Mouse (Mus musculus): ENCODE data around the gene Ccdc187.

Gene Ccdc187

DNA sequence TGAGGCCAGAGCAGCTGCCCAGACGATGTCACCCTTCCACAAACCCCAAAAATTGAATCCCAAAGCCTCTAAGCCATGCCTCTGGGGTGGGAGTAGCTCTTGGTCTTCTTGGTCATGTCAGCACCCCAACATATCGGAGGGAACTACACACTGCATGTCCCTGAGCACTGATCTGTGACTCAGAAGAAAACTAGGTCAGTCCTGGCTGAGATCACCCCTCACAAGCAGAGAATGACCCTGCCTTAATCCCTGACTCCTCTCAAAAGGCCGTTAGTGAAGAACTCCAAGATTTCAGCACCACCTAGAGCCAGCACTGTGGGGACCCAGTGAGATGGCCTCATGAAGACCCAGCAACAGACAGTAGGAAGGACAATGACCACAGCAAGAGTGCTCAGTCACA is 26.1 kb downstream of the Ccdc187 start:
- TF ChIP-seq GATA4 (IDR thresholded peaks at IDR 0.05; ENCODE audit: insufficient replicate concordance, low read length), result no peak

DNA sequence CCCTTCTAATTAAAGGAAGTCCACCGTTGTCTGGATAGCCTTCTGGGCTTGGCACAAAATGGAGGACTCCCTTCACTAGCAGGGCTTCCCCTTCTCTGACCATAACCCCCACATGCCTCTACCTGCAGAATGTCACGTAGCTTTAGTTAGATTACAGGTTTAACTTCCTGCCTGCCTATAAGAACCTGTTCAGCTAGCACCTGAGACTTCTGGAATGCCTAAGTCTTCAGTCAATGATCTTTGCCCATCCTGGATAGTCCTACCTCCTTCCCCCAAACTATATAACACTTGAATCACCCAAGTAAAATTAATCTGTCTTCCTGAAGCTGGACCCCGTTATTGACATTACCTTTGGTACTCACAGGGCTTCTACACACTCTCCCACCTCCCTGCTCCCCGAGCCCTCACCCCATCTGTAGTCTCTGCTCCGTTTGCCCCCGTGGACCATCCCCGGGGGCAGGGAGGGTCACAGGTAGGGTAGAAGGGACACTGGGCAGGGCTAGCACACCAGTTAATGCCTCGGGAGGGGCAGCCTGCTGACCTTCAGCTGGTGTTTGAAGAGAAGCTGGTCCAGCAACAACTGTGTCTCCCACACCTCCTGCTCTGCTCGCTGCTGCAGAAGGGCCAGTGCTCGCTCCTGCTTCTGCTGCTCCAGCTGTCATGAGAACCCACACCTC is 28.2 kb downstream of the Ccdc187 start:
- TF ChIP-seq GATA4 (IDR thresholded peaks at IDR 0.05; ENCODE audit: insufficient replicate concordance, low read length), result no peak

DNA sequence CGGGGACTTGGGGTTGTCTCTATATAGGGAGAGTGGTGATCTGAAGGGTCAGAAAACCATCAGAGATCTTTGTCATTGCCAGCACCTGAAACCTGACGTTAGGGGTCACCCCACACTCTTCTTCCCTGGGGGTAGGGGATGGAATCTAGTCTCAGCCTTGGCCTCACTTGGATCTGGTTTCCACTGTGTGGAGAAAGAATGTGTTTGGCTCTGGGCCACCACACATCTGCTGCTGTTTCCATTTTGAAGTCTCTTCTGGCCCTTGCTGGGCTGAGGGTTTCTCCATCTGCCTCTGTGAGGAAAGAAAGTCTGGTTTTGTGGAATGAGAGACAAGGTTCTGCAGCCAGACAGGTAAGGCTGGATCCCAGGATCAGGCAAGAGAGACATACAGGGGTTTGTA is 29.3 kb downstream of the Ccdc187 start:
- TF ChIP-seq GATA4 (IDR thresholded peaks at IDR 0.05; ENCODE audit: insufficient replicate concordance, low read length), result no peak

DNA sequence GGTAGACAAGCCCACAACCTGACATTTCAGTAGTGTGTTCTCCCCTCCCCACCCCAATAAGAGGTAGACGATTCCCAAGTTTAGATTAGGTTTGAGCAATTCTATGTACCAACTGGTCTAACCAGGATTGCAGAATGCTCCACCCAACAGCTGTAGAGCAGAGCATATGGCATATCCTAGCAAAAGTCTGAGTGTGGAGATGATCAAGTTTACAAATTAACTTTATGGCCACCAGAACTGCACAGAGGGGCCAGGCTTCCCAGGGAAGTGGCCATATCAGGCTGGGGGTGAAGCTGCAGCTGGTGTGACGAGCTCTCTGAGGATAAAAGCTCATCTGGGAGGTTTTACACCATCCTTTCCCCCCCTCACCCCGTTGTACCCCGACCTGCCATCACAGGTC is 29.7 kb downstream of the Ccdc187 start:
- TF ChIP-seq GATA4 (IDR thresholded peaks at IDR 0.05; ENCODE audit: insufficient replicate concordance, low read length), result no peak

DNA sequence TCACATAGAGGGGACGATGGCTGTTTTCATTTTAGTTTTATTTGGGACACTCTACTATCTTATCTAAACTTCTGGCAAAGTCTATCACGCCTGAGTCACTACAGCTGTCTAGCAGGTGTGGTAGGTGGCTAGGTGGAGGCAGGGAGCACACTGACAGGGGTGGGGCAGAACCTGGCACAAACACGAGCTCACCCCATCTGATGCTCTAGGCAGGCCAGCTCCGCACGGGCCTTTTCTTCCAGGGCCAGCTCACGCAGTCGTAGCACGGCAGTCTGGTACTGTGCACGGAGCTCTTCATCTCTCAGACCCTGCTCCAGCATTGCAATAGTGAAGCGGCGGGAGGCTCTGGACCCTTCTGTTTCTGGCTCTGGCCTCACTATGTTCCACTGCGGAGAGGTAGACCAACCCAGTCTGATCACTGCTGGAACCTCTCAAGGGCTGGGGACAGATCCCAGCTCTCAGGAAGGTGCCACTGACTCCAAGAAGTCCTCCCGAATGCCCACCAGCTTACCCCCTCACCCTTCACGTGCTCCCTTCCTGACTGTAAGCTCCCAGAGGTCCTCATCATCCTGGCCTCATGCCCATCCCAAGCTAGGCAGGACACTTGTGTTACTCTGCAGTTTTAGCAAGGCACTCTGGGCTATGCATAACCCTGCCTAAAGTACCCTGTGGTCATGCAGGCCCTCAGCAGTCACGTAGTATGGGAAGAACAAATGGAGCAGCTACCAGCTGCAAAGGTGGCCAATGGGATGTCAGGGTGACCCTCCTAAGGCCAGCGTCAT is 36.9 kb downstream of the Ccdc187 start:
- TF ChIP-seq GATA4 (IDR thresholded peaks at IDR 0.05; ENCODE audit: insufficient replicate concordance, low read length), result no peak

DNA sequence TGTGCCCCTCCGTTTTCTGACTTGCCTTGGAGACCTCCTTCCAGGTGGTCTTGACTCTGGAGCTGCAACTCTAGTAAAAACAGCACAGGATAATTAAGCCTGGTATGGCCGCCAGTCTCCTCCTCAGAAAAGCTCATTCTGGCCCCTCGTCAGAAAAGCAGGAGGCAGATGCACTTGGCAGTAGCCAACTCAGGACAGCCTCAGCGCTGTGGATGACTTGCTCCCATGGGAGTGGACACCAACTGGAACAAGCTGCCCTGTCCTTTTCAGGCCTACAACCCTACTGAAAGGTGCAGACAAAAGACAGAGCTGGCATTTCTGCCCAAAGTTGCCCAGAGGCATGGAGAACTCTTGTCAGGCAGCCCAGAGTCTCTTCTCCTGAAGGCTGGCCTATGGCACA is 39.5 kb downstream of the Ccdc187 start:
- no peak for TF ChIP-seq GATA4 (IDR thresholded peaks at IDR 0.05; ENCODE audit: insufficient replicate concordance, low read length)

DNA sequence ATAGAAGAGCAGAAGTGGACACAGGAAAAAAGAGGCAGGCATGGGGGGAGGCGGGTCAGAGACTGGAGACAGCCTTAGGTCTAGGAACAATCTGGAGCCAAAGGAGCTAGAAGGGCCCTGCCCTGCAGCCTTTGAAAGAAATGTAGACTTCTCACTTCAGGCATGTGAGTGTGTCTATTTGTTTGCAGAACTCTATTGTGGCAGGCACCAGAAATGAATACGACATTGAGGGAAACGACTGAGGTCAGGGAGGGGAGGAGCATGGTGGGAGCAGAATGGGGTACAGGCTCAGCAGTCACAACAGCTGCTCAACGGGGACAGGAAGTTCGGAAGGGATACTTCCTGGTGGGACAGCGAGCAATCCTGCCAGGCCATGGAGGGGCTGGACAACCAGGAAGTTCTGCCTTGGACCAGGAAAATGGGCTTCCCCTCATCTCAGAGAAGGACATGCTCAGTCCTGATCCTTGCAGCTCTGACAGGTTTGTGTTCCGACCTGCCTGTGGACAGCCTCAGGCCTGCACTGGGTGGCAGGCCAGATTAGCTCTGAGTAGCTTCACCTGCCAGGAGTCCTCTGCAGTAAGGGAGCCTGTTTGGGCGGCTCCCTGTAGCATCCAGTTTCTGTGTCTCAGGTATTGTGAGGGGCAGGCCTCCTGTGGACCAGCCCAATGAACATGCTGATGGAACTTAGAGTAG is 41.7 kb downstream of the Ccdc187 start:
- TF ChIP-seq GATA4 (IDR thresholded peaks at IDR 0.05; ENCODE audit: insufficient replicate concordance, low read length), result no peak

DNA sequence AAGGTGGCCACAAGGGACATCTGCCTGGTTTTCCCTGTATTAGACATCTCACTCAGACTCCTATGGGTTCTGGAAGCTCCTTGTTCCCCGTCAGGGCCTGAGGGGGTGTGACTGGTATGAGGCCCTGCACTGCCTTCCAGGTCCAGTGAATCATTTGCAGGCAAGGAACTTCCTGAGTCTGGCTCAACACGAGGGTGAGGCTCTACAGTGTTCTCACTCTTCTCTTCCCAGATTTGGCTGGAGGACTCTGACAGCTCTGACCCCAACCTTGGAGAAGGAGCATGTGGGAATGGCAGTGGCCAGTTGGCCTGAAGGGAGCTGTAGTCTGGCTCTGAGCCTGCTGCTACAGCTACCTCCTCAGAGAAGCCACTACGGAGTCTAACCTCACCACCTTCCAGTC is 46.8 kb downstream of the Ccdc187 start:
- TF ChIP-seq GATA4 (IDR thresholded peaks at IDR 0.05; ENCODE audit: insufficient replicate concordance, low read length), result no peak

DNA sequence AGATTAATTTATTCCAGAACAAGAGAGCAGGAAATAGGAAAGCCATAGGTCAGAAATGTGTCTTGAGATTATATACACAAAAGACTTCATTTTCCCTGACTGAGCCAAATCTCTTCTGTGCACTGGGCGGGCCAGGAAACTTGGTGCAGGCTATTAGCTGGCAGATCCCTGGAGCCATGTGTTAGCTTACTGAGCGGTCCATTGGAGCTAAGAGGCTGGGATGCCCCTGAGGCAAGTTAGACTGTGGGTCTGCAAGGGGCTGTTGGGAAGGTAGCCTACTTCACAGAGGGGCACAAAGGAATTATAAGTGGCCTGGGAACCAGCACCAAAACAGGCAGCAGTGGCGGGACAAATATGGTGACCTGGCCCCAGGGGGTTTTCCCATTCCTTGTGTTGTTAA is 53.5 kb downstream of the Ccdc187 start:
- TF ChIP-seq GATA4 (IDR thresholded peaks at IDR 0.05; ENCODE audit: insufficient replicate concordance, low read length), result no peak

DNA sequence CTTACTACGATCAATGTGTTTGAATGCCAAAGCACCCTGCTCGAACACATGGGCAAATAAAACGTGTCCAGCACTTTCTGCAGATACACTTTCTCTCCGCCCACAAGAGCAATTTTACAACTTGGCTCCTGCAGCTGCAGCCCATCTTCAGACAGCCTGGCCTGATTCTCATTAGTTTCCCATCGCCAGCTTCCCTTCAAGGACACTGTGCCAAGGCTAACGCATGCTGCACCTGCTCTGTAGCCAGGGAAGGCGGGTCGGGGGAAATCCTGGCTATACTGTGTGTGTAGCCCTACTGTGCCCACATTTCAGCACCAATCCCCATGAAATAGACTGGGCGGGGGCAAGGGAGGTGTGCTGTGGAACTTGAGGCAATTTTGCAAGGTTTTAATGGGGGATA is 54.0 kb downstream of the Ccdc187 start:
- TF ChIP-seq GATA4 (IDR thresholded peaks at IDR 0.05; ENCODE audit: insufficient replicate concordance, low read length), result no peak

DNA sequence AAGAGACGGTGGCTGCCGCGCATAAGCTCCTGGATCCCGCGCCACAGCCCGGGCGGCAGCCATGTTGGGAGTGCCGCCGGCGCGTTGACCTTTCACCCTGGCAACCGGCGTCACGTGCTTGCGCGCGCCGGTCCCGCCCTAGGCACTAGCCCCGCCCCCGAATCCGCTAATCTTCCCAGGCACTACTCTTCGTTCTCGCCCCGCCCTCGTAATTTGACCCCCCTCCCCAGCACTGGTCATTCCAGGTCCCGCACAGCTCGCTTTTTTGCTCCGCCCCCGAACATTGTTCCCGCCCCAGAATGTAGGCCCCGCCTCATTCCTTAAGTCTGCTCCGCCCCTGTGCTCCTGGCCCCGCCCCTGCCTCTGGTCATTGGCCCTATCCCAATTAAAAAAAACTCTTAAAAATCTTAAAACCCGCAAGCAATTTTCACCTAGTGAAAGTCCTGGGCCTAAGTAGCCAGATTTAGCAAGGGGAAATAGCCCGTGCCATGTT is 57.0 kb downstream of the Ccdc187 start, which contains the start of gene Qsox2:
Qsox2 (minus strand) TSS at position 236 of the 493 bp plus-strand sequence.
- peak; percentile 49; the same call in 1 of the 2 replicates for TF ChIP-seq GATA4 (IDR thresholded peaks at IDR 0.05; ENCODE audit: insufficient replicate concordance, low read length)

DNA sequence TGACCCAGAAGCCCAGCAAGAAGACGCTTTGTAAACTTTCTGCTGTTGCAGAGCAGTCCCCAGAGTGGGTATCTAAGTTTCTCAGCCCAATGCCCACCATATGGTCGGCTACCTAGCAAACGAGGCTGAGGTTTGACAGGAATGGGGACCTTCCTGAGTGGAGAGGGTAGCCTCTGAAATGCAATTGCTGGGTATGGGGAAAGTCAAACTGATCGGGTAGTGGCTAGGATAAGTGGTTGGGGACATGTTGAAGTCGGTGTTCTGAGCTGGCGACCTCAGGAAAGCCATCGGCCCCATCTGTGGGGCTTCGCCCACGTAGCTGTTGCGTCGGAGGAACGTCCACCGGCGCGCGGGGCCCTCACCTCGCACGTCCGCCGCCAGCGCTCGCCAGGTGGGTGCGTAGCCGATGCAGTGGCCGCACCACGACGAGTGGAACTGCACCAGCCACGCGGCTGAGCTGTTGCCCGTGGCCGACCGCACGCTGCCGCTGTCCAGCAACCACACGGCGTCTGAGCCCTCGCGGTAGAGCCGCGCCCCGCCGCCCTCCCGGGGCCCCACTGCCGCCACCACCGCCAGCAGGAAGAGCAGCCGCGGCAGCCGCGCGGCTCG is 57.6 kb downstream of the Ccdc187 start:
- TF ChIP-seq GATA4 (IDR thresholded peaks at IDR 0.05; ENCODE audit: insufficient replicate concordance, low read length), result no peak

DNA sequence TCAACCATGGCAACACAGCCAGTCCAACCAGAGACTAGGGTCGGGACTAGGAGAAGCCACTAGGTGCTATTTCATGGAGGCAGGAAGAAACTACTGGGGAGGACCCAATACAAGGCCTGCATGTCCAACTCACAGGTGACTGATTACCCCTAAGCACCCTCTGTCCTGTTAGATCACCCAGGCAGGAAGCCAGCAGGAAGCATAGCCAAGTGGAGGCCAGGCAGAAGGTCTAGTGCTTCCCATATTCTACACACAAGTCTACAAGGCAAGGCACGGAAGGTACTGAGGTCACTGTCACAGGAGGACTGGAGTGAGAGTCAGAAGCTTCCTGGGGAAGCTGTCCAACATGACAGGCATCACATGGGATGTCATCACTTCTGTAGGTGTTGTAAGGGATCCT is 59.6 kb downstream of the Ccdc187 start:
- TF ChIP-seq GATA4 (IDR thresholded peaks at IDR 0.05; ENCODE audit: insufficient replicate concordance, low read length), result no peak

DNA sequence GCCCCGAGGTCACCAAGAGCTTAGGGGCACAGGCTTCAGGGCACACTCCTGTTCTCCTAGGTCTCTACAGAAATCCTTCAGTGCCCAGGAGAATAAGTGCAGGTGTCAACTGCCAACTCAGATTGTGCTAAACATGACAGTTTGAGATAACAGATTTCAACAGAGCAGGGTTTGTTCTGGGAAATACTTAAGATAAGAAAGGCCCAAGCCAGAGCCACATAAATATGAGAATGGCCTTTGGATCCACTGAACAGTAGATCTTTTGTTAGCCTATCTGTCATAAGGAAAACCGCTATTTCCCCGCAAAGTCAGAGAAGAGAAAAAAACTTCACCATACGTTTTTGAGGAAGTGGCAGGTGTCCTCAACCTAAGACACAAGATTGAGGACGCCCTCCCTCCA is 60.1 kb downstream of the Ccdc187 start:
- no peak for TF ChIP-seq GATA4 (IDR thresholded peaks at IDR 0.05; ENCODE audit: insufficient replicate concordance, low read length)

DNA sequence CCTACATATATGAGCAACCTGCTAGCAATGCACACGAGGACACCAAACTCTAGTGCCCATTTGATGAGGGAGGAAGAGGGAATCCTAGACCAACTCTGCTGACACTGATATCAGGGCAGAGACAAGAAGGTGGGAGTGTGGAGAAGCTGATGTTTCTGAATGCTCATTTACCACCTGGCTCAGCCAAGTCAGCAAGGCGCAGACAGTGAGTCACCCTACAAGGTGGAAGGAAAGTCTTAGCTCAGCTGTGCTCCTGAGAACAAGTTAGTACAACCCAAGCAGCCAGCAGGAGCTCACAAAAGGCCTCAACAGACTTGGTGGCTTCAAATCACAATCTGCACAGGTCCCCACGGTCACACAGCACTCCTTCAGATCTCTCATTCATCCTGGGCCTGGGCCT is 63.0 kb downstream of the Ccdc187 start:
- no peak for TF ChIP-seq GATA4 (IDR thresholded peaks at IDR 0.05; ENCODE audit: insufficient replicate concordance, low read length)

Measured in liver, adult (tissue).